Mouse (Mus musculus): ENCODE results near the gene Polr3gl.

DNA sequence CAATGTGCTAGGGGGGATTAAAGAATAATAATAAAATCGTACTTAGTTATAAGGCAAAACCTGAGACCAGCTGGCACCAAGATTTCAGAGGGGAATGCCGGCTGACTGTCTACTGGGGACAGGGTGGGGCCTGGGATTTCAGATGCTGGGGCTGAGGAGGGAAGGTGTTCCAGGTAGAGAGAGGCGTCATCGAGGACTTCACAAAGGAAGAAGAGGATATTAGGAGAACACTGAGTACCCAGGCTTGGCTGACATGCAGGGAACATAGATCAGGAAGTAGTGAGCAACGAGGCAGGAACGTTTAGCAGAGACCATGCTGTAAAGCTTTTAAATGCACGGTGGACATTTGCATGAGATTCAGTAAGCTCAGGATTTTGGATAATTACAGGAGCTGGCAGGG, 42.1 kb downstream of the Polr3gl start:
- no peak for TF ChIP-seq POLR2A (IDR thresholded peaks at IDR 0.05; ENCODE audit: low read depth, low read length)
- TF ChIP-seq CTCF (IDR thresholded peaks at IDR 0.05; ENCODE audit: extremely low read depth, insufficient read depth, insufficient read length, insufficient replicate concordance) = no peak

Data from spleen, adult 2 months (tissue).